Mouse (Mus musculus): ENCODE results near the gene Rps6ka2.
"Not testable (repeated sequence)": the region's sequence is repeated elsewhere in the genome, so short reads cannot be mapped to it uniquely, and the experiment has no call there.

The Rps6ka2 gene

GRCm38 (mm10) chr17:7169627-7170303 is at the start of gene Rps6ka2:
Rps6ka2 (plus strand) TSS chr17:7170115.
- in situ Hi-C loops (cut with MboI; ENCODE audit: low sequenced_read_pairs) = no loop called here

GRCm38 (mm10) chr17:7120835-7121234 is 49.1 kb upstream of the Rps6ka2 start:
- in situ Hi-C loops (cut with MboI; ENCODE audit: low sequenced_read_pairs) = not testable (repeated sequence)

- in situ Hi-C loops (cut with MboI; ENCODE audit: low sequenced_read_pairs) = not testable (repeated sequence)
These were observed 47.4 kb upstream of the Rps6ka2 start for GRCm38 (mm10) chr17:7122554-7122953.

- in situ Hi-C loops (cut with MboI; ENCODE audit: low sequenced_read_pairs) = not testable (repeated sequence)
These were observed 43.4 kb upstream of the Rps6ka2 start for GRCm38 (mm10) chr17:7126475-7126874.

- in situ Hi-C loops (cut with MboI; ENCODE audit: low sequenced_read_pairs) = not testable (repeated sequence)
These were observed 35.9 kb upstream of the Rps6ka2 start for GRCm38 (mm10) chr17:7134002-7134401.

GRCm38 (mm10) chr17:7135277-7135676 is 34.6 kb upstream of the Rps6ka2 start:
- in situ Hi-C loops (cut with MboI; ENCODE audit: low sequenced_read_pairs) = not testable (repeated sequence)

GRCm38 (mm10) chr17:7138186-7138925 is 31.6 kb upstream of the Rps6ka2 start:
- in situ Hi-C loops (cut with MboI; ENCODE audit: low sequenced_read_pairs) = no loop called here

- in situ Hi-C loops (cut with MboI; ENCODE audit: low sequenced_read_pairs) = no loop called here
These were observed 29.3 kb upstream of the Rps6ka2 start for GRCm38 (mm10) chr17:7140399-7141174.

GRCm38 (mm10) chr17:7142367-7142766 is 27.5 kb upstream of the Rps6ka2 start:
- in situ Hi-C loops (cut with MboI; ENCODE audit: low sequenced_read_pairs) = no loop called here

GRCm38 (mm10) chr17:7143885-7144518 is 25.9 kb upstream of the Rps6ka2 start:
- in situ Hi-C loops (cut with MboI; ENCODE audit: low sequenced_read_pairs) = no loop called here

- in situ Hi-C loops (cut with MboI; ENCODE audit: low sequenced_read_pairs) = no loop called here
These were observed 24.4 kb upstream of the Rps6ka2 start for GRCm38 (mm10) chr17:7145373-7146058.

GRCm38 (mm10) chr17:7146479-7146878 is 23.4 kb upstream of the Rps6ka2 start:
- in situ Hi-C loops (cut with MboI; ENCODE audit: low sequenced_read_pairs) = no loop called here

GRCm38 (mm10) chr17:7147920-7148321 is 22.0 kb upstream of the Rps6ka2 start:
- in situ Hi-C loops (cut with MboI; ENCODE audit: low sequenced_read_pairs) = no loop called here

GRCm38 (mm10) chr17:7149328-7150195 is 20.4 kb upstream of the Rps6ka2 start:
- in situ Hi-C loops (cut with MboI; ENCODE audit: low sequenced_read_pairs) = no loop called here

GRCm38 (mm10) chr17:7151446-7152100 is 18.3 kb upstream of the Rps6ka2 start:
- in situ Hi-C loops (cut with MboI; ENCODE audit: low sequenced_read_pairs) = no loop called here

- in situ Hi-C loops (cut with MboI; ENCODE audit: low sequenced_read_pairs) = no loop called here
These were observed 17.3 kb upstream of the Rps6ka2 start for GRCm38 (mm10) chr17:7152662-7153061.

GRCm38 (mm10) chr17:7163955-7164354 is 6.0 kb upstream of the Rps6ka2 start:
- in situ Hi-C loops (cut with MboI; ENCODE audit: low sequenced_read_pairs) = no loop called here

- in situ Hi-C loops (cut with MboI; ENCODE audit: low sequenced_read_pairs) = no loop called here
These were observed 4.4 kb upstream of the Rps6ka2 start for GRCm38 (mm10) chr17:7165524-7165923.
